Mouse (Mus musculus): ENCODE measurements around the gene Apoh. TPM values are rescaled to one million over a fixed set of nuclear protein-coding genes. Genes with fewer than 3 reads are reported as not detected.

Gene Apoh
- polyA plus RNA-seq, 1 experiment from 2014 or later, result 3.3 TPM

- ATAC-seq (ENCODE audit: low FRiP score, low TSS enrichment), result no peak
- no peak overlapping the region for H3K27ac ChIP-seq (replicated peaks)
- WGBS, result 61% methylated on average over 4 of the region's 4 CpGs
- no peaks in the 10 kb centered on the region for H3K27me3 ChIP-seq (ENCODE audit: control insufficient read depth, insufficient read depth, low read length)
- no peaks in the 10 kb centered on the region for H3K9me3 ChIP-seq (ENCODE audit: control insufficient read depth, low read length)
- TF ChIP-seq CTCF (IDR thresholded peaks at IDR 0.05; ENCODE audit: low read depth), result no peak
- TF ChIP-seq EP300 (optimal IDR thresholded peaks at IDR 0.05), result no peak
- no peaks in the 10 kb centered on the region for H3K36me3 ChIP-seq (ENCODE audit: control insufficient read depth, insufficient read depth, low read length)
- no peak overlapping the region for H3K9ac ChIP-seq (ENCODE audit: low read length)
- H3K4me2 ChIP-seq (replicated peaks; ENCODE audit: low read depth), result no peak overlapping the region
- no peak overlapping the region for H3K4me3 ChIP-seq (ENCODE audit: low read depth, low read length)
- DNase-seq (ENCODE audit: low spot score), result no peak
- no peaks in the 10 kb centered on the region for H3K4me1 ChIP-seq (replicated peaks; ENCODE audit: control insufficient read depth, insufficient read depth)
These were observed 77.6 kb downstream of the Apoh start for GRCm38 (mm10) chr11:108420751-108421150.

GRCm38 (mm10) chr11:108423221-108423620 is 80.1 kb downstream of the Apoh start:
- no peak for ATAC-seq (ENCODE audit: low FRiP score, low TSS enrichment)
- Histone ChIP-seq H3K4me1 (replicated peaks; ENCODE audit: control insufficient read depth, insufficient read depth) (no peaks in the 10 kb centered on the region; the same call in 1 of the 2 replicates), H3K27ac (replicated peaks) (no peak overlapping the region), H3K9me3 (ENCODE audit: control insufficient read depth, low read length) (no peaks in the 10 kb centered on the region), H3K27me3 (ENCODE audit: control insufficient read depth, insufficient read depth, low read length) (no peaks in the 10 kb centered on the region), H3K4me2 (replicated peaks; ENCODE audit: low read depth) (no peak overlapping the region), H3K36me3 (ENCODE audit: control insufficient read depth, insufficient read depth, low read length) (no peaks in the 10 kb centered on the region), H3K9ac (ENCODE audit: low read length) (no peak overlapping the region), H3K4me3 (ENCODE audit: low read depth, low read length) (no peak overlapping the region)
- TF ChIP-seq EP300 (optimal IDR thresholded peaks at IDR 0.05), result no peak
- TF ChIP-seq CTCF (IDR thresholded peaks at IDR 0.05; ENCODE audit: low read depth), result no peak
- WGBS, result 88% methylated on average over 7 of the region's 7 CpGs
- DNase-seq (ENCODE audit: low spot score), result no peak

GRCm38 (mm10) chr11:108424111-108424510 is 81.0 kb downstream of the Apoh start:
- 20% methylated on average over 5 of the region's 5 CpGs for WGBS
- H3K36me3 ChIP-seq (ENCODE audit: control insufficient read depth, insufficient read depth, low read length), result no peaks in the 10 kb centered on the region
- H3K4me3 ChIP-seq (ENCODE audit: low read depth, low read length), result peak overlapping the region; percentile 72; the same call in 1 of the 2 replicates
- H3K27me3 ChIP-seq (ENCODE audit: control insufficient read depth, insufficient read depth, low read length), result no peaks in the 10 kb centered on the region
- no peaks in the 10 kb centered on the region for H3K9me3 ChIP-seq (ENCODE audit: control insufficient read depth, low read length)
- no peak overlapping the region for H3K9ac ChIP-seq (ENCODE audit: low read length)
- ATAC-seq (ENCODE audit: low FRiP score, low TSS enrichment) (no peak), DNase-seq (ENCODE audit: low spot score) (no peak)
- H3K4me2 ChIP-seq (replicated peaks; ENCODE audit: low read depth), result peak overlapping the region; percentile 85
- H3K27ac ChIP-seq (replicated peaks), result no peak overlapping the region
- no peaks in the 10 kb centered on the region; the same call in 1 of the 2 replicates for H3K4me1 ChIP-seq (replicated peaks; ENCODE audit: control insufficient read depth, insufficient read depth)
- TF ChIP-seq CTCF (IDR thresholded peaks at IDR 0.05; ENCODE audit: low read depth) (no peak), EP300 (optimal IDR thresholded peaks at IDR 0.05) (no peak)

- no peaks in the 10 kb centered on the region for H3K9me3 ChIP-seq (ENCODE audit: control insufficient read depth, low read length)
- no peaks in the 10 kb centered on the region; the same call in 1 of the 2 replicates for H3K4me1 ChIP-seq (replicated peaks; ENCODE audit: control insufficient read depth, insufficient read depth)
- TF ChIP-seq CTCF (IDR thresholded peaks at IDR 0.05; ENCODE audit: low read depth) (no peak), EP300 (optimal IDR thresholded peaks at IDR 0.05) (no peak)
- peak; percentile 99 for ATAC-seq (ENCODE audit: low FRiP score, low TSS enrichment)
- DNase-seq (ENCODE audit: low spot score), result peak; percentile 96
- peak within 1 kb of the TSS; percentile 81 for H3K9ac ChIP-seq (ENCODE audit: low read length)
- no peaks in the 10 kb centered on the region for H3K27me3 ChIP-seq (ENCODE audit: control insufficient read depth, insufficient read depth, low read length)
- no peaks in the 10 kb centered on the region for H3K36me3 ChIP-seq (ENCODE audit: control insufficient read depth, insufficient read depth, low read length)
- under 1% methylated on average over 60 of the region's 61 CpGs for WGBS
- H3K27ac ChIP-seq (replicated peaks), result peak within 1 kb of the TSS; percentile 69
- H3K4me2 ChIP-seq (replicated peaks; ENCODE audit: low read depth), result peak within 1 kb of the TSS; percentile 85
- peak within 1 kb of the TSS; percentile 72 for H3K4me3 ChIP-seq (ENCODE audit: low read depth, low read length)
These were observed 81.9 kb downstream of the Apoh start, which contains the start of gene Cep112 for GRCm38 (mm10) chr11:108424889-108425591. Gene Cep112, plus strand, starts transcription at chr11:108425192.

- TF ChIP-seq EP300 (optimal IDR thresholded peaks at IDR 0.05), result no peak
- no peak for TF ChIP-seq CTCF (IDR thresholded peaks at IDR 0.05; ENCODE audit: low read depth)
- ATAC-seq (ENCODE audit: low FRiP score, low TSS enrichment) (peak; percentile 48), DNase-seq (ENCODE audit: low spot score) (peak; percentile 27)
- no peaks in the 10 kb centered on the region for H3K36me3 ChIP-seq (ENCODE audit: control insufficient read depth, insufficient read depth, low read length)
- H3K27me3 ChIP-seq (ENCODE audit: control insufficient read depth, insufficient read depth, low read length), result no peaks in the 10 kb centered on the region
- H3K4me2 ChIP-seq (replicated peaks; ENCODE audit: low read depth), result peak overlapping the region; percentile 85
- no peaks in the 10 kb centered on the region for H3K9me3 ChIP-seq (ENCODE audit: control insufficient read depth, low read length)
- peak overlapping the region; percentile 72 for H3K4me3 ChIP-seq (ENCODE audit: low read depth, low read length)
- no peaks in the 10 kb centered on the region; the same call in 1 of the 2 replicates for H3K4me1 ChIP-seq (replicated peaks; ENCODE audit: control insufficient read depth, insufficient read depth)
- WGBS, result 8% methylated on average over 14 of the region's 14 CpGs
- H3K9ac ChIP-seq (ENCODE audit: low read length), result peak overlapping the region; percentile 81
- peak overlapping the region; percentile 69 for H3K27ac ChIP-seq (replicated peaks)
These were observed 82.4 kb downstream of the Apoh start for GRCm38 (mm10) chr11:108425592-108425921.

- WGBS, result 89% methylated on average over 3 of the region's 3 CpGs
- no peaks in the 10 kb centered on the region for H3K9me3 ChIP-seq (ENCODE audit: control insufficient read depth, low read length)
- no peak overlapping the region for H3K4me3 ChIP-seq (ENCODE audit: low read depth, low read length)
- no peak for TF ChIP-seq EP300 (optimal IDR thresholded peaks at IDR 0.05)
- TF ChIP-seq CTCF (IDR thresholded peaks at IDR 0.05; ENCODE audit: low read depth), result no peak
- H3K27me3 ChIP-seq (ENCODE audit: control insufficient read depth, insufficient read depth, low read length), result no peaks in the 10 kb centered on the region
- no peak for ATAC-seq (ENCODE audit: low FRiP score, low TSS enrichment)
- no peak for DNase-seq (ENCODE audit: low spot score)
- H3K27ac ChIP-seq (replicated peaks), result no peak overlapping the region
- H3K9ac ChIP-seq (ENCODE audit: low read length), result 0 out of 2 replicates have a peak overlapping the region, but pooled peaks have one; percentile 81
- no peaks in the 10 kb centered on the region for H3K36me3 ChIP-seq (ENCODE audit: control insufficient read depth, insufficient read depth, low read length)
- no peaks in the 10 kb centered on the region; the same call in 1 of the 2 replicates for H3K4me1 ChIP-seq (replicated peaks; ENCODE audit: control insufficient read depth, insufficient read depth)
- peak overlapping the region; percentile 85 for H3K4me2 ChIP-seq (replicated peaks; ENCODE audit: low read depth)
These were observed 82.9 kb downstream of the Apoh start for GRCm38 (mm10) chr11:108426086-108426485.

All from stomach, postnatal 0 days (tissue).